Mouse (Mus musculus): ENCODE results near the gene Aasdh.
A peak's percentile ranks its signal among the peaks of the same experiment; 100 is the strongest.
"Not testable (repeated sequence)": the region's sequence is repeated elsewhere in the genome, so short reads cannot be mapped to it uniquely, and the experiment has no call there.

The Aasdh gene

DNA sequence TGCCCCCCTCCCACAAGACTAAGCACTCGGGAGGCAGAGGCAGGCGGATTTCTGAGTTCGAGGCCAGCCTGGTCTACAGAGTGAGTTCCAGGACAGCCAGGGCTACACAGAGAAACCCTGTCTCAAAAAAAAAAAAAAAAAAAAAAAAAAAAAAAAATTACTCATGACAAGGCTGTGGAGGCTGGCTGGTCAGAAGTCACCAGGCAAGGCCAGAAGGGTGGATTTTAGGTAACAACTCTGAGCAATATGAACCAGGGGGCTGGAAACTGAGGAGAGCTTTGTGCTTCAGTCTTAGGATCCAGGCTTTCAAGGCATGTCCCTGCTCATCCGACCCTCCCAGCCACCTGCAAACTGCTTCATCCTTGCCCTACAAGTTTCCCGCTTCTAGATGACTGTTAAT, 7.2 kb upstream of the Aasdh start:
- DNase-seq (ENCODE audit: extremely low read depth, low read depth, low spot score) = not testable (repeated sequence)

DNA sequence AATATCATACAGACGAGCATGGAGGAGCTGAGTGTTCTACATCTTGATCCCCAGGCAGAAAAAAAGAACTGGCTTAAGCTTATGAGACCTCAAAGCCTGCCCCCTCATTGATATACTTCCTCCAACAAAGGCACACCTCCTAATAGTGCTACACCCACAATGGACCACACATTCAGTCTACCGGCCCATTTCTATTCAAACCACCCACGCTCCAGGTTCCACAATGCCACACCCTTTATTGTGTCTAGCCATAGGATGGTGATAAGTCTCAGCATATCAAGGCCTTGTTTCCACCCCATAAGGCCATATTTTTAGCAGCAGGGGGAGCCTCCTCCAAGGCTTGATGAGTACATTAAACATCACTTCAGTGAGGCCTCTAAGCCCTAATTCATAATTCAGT, 5.5 kb upstream of the Aasdh start:
- DNase-seq (ENCODE audit: extremely low read depth, low read depth, low spot score) = no peak

DNA sequence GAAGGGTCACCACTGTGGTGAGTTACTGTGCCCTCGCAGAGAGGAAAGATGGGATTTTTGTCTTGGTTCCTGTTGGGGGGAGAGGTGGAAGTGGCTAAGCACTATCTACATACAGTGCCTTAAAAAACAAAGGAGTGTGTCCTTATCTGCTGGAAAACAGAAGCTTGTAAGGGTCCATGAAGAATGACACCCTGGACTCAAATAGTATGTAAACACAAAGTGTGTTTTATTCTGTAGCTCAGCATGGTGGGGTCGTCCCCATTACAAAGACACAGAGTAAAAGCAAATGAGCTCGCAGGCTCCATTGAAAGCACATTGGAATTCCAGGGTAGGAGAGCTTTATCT, 813 bp upstream of the Aasdh start:
- DNase-seq (ENCODE audit: extremely low read depth, low read depth, low spot score) = no peak

DNA sequence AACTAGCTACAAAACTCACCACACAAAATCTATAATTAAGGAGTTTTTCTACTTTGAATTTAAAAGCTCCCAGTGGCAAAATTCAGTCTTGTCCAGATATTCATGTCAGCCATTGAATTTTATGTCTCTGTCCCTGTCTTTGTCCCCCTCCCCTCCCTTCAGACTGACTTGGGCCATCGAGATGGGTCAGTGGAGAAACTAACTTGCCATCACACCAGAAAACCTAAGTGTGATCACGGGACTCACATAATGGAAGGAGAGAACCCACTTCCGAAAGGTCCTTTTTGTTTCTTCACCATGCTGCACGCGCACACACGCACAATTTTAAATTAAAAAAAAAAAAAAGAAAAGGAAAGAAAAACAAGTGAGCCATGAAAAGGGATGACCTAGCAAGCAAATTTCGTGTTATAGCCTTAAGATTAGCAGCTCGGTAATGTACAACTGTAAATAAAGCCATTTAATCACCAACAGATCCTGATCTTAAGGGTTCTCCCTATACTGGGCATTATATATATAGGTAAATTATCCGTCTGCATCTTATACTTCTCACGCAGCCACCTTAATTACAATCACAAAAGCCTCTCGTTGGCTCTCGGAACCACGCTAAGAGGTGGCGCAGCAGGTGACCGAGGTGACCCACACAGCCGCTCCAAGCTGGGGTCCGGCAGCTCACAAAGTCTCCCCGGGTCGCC, 455 bp downstream of the Aasdh start:
- no peak for DNase-seq (ENCODE audit: extremely low read depth, low read depth, low spot score)

DNA sequence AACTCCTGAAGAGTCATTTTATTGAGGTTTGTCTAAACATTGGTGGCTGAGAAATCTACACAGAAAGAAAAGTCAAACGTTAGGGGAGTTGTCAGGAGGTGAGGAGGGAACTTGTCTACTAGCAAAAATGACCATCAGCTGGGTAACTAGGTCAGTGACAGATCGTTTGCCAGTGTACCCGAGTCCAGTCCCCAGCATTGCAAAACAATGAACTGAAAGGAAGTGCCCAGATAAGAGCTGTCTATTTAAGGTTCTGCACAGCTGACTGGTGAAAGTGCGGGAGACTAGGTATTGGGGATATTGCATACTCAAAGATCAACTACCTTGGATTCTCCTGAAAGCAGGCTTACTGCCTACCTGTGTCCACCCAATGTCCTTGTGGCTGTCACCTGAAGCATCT, 3.2 kb downstream of the Aasdh start:
- no peak for DNase-seq (ENCODE audit: extremely low read depth, low read depth, low spot score)

DNA sequence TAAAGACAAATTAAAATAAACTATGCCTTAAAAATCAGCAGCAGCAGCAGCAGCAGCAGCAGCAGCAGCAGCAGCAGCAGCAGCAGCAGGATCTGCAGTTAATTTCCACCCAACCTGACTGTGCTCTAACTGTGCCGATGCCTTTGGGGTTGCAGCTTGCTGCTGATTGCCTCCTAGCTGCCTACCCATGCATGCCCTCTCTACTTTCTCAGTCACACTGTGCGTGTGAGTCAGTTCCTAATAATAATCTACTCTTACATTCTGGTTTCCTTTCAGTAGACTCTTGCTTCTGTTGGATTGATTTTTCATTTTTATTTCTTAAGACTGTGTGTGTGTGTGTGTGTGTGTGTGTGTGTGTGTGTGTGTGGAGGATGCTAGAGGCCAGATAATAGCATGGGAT, 12.2 kb downstream of the Aasdh start:
- no peak for DNase-seq (ENCODE audit: extremely low read depth, low read depth, low spot score)

DNA sequence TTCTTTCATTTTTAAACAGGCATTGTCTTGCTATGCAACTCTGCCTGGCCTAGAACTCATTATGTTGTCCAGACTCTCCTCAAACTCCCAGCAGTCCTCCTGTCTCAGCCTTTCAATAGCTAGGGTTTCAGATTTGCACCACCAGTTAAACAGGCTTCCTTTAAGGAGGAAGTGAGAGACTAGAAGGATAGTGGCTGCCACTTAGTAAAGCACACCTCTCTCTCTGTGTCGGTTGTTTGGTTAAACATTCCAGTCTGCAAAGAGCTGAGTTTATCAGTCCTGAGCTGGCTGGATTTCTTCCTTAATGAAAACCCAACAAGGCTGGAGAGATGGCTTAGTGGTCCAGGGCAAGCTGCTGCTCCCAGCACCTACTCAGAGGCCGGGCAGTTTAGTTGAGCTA, 12.7 kb downstream of the Aasdh start:
- DNase-seq (ENCODE audit: extremely low read depth, low read depth, low spot score) = no peak

DNA sequence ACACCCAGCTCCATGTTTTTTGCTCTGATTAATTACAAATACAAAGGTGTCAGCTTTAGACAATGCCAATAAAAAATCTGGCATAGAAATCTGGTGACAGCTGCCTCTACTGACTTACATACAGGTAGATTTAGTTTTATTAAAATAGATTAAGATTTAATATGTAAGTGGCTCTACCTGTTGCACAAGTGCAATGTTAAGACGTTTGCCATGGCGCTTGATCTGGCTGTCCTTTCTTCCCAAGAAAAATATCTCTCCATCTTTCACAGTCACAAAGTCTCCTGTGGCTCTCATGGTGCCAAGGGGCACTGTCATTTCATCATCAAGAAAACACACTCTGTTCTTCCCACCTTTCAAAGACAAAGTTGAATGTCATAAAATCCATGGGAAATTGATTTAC, 18.3 kb downstream of the Aasdh start:
- peak; percentile 74 for DNase-seq (ENCODE audit: extremely low read depth, low read depth, low spot score)

DNA sequence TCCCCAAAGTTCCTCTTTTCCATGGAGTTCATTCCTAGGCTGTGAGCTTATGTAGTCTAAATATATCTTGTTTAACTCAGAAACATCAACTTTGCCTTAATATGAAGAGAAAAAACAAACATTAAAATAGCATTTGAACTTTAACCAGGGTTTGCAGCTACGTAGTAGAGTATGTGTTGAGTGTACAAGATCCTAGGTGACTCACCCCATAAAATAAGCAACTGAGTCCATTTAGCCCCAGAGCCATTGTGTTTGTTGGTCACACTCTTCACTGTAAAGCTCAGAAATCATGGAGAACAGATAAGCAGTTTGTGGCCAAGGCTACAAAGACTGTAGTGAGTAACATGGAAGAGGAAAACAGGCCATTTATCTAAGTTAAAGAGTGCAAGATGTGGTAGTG, 21.2 kb downstream of the Aasdh start:
- DNase-seq (ENCODE audit: extremely low read depth, low read depth, low spot score) = no peak

DNA sequence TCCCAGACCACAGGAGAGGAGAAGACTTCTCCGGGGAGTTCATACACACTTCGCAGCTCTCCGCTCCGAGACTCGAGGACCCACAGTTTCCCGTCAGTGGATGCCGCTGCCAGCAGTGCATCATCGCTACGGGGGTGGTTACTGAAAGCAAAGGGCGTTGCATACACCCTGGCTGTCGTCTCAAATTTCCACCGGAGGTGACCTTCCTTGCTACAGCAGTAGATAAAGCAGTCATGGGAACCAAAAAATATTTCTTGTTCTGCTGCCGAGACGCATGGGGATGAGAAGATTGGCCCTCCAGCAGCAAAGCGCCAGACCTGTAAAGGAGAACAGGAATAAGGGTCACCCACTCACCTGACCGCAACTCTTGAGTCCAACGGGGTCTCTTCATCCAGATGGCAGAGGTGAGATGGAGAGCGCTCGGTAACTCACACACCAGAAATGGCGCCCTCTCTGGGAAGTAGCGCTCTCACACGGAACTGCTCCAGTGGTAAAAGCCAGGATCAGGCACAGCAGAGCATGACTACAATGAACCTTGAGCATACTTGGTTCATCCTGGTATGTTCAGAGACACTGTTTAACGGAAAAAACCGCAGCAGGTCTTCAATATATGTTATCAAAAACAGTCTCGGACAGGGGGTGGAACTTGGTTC, 29.1 kb downstream of the Aasdh start:
- DNase-seq (ENCODE audit: extremely low read depth, low read depth, low spot score) = no peak

DNA sequence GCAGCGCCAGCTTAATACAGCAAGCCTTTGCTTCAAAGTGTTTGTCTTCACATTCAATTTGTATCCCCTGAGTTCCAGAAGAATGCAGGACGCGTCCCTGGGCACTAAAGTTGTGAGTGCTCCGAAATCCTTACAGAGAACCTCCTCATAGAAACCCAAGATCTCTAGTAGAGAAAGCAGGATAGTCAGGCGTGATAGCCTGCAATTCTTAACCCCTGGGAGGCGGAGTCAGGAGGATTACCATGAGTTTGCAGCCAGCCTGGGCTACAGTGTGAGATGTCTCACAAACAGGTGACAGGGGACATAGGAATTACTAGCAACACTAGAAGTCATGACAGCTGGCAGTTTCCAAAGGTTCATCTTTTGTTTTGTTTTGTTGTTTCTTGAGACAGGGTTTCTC, 35.8 kb downstream of the Aasdh start:
- no peak for DNase-seq (ENCODE audit: extremely low read depth, low read depth, low spot score)

DNA sequence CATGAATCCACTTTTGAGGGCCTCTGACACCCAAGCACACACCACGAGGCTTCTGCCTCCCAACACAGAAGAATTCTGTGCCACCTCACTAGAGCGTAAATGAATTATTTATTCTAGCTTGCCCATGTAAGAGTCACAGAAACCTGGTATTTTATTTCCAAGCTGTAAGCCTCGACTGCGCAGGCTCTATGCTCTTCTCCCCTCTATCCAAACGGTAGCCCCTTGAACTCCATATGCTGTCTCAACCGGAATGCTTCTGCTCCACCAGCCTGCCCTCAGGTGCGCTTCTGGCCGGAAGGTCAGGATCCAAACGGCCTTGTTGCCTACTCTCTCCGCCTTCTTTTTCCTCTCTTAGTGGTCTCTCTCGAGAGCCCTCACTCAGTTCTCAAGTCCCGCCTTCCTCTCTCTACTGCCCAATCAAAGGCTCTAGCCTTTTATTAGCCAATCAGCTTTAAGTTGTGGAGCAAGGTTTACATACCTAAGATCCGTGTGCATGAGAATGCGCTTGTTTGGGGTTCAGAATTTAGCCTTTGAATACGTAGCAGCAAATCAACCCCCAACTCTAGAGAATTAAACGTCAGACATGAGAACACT, 36.5 kb downstream of the Aasdh start:
- DNase-seq (ENCODE audit: extremely low read depth, low read depth, low spot score) = no peak

DNA sequence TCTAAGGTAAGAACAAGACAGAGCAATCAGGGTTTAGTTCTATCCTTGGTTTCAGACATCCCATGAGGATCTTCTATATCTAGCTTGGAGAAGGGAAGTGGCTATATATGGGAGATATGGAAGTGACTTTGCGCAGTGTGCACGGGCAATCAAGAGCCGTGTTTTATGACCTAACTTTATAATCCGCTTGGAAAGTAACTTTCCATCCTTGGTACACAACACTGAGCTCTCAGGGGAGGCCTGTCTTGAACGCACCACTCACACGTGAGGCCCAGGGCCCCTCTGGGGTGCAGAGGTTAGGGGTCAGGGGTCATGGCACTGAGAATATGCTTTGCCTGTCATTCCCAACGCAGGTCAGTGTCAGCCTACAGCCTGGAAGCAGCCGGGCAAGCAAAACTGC, 38.5 kb downstream of the Aasdh start:
- DNase-seq (ENCODE audit: extremely low read depth, low read depth, low spot score) = no peak

DNA sequence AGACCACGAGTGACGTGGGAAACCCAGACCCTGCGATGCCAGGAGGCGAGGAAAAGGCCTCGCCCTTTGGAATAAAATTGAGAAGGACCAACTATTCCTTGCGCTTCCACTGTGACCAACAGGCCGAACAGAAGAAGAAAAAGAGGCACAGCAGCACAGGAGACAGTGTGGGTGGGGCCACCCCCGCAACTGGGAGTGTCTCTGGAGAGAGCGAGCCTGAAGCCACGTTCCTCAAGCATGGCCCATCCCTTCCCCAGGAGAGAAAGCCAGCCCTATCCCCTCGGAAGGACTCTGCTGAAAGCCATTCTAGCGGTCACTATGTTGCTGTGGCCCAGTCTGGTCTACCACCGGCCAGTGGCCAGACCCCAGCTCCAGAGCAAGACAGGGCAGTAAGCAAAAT, 46.9 kb downstream of the Aasdh start:
- DNase-seq (ENCODE audit: extremely low read depth, low read depth, low spot score) = no peak

DNA sequence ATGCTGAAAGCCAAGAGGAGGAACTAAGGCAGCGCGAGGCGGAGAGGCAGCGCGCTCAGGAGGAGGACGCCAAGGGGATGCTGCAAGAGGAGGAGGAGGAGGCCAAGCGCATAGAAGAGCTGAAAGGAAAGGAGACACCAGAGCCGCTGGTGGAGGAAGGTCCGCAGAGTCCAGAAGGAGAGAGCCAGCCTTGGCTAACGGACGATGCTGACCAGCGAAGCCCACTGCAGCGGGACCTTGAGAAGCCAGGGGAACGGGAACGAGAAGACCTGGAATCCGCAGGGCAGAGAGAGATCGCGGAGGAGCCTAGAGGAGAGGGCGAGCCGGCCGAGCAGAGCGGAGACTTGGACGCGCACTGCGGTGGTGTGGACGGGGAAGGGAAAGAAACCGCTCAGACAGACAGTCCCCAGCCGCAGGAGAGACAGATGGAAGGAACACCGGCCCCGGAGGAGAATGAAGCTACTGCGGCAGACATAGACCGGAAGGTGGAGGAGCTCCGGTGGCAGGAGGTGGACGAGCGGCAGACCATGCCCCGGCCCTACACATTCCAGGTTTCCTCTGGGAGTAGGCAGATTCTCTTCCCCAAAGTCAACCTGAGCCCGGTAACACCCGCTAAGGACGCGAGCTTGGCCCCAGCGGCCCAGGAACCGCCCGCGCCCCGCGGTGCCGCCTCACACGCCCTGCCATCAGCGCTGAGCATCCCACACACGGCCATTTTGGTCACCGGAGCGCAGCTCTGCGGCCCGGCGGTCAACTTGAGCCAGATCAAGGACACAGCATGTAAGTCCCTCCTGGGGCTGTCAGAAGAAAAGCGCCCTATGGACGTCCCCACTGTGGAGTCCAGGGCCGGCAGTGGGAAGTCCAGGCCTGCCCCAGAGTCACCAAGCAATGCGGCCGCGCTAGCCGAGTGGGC, 48.0 kb downstream of the Aasdh start:
- no peak for DNase-seq (ENCODE audit: extremely low read depth, low read depth, low spot score)

DNA sequence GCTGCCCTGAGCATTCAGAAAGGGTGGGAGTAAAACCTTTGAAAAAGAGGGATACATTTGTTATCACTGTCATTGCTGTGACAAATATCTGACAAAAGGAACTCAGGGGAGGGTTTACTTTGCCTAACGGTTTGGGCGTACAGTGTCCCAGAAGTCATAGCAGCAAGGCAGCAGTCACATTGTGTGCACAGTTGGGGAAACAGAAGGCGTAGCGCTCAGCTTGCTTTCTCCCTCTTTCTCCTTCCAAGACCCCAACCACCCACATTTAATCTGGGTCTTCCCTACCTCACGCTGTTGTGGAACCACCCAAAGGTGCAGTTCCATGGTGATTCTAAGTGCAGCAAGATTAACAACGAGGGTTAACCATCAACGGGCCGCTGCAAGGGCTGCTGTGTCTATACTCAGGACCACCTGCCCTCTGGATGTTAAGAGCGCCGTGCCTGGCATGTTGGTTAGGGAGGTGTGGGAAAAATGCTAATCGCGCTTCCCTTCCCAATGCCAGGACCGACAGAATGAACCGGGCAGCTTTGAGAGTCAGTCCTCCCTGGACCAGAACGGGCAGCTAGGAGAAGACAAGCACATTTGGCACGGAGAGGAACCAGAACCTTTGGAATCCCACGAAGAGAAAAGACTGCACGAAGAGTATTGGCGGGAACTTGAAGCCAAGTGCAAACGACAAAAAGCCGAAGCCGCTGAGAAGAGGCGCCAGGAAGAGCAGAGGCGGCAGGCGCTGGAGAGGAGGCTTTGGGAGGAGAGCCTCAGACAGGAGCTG, 49.3 kb downstream of the Aasdh start:
- no peak for DNase-seq (ENCODE audit: extremely low read depth, low read depth, low spot score)

DNA sequence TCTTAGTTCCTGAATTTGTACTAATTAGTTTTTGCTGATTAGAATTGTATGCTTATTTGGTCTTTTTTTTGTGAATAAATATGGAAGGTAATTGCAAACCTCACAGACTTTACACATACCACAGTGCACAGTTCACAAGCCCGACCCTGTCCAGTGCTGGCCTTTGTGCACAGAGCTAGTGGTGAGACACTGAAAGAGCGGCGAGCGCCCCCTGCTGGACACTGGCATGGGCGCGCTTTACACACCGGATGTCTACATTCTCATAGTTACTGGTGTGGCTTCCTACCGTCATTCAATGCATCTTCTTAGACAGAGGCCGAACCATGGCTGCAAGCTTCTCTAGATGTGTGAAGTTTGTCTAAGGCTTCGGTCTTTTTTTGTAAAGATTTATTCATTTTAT, 51.8 kb downstream of the Aasdh start:
- DNase-seq (ENCODE audit: extremely low read depth, low read depth, low spot score) = no peak

DNA sequence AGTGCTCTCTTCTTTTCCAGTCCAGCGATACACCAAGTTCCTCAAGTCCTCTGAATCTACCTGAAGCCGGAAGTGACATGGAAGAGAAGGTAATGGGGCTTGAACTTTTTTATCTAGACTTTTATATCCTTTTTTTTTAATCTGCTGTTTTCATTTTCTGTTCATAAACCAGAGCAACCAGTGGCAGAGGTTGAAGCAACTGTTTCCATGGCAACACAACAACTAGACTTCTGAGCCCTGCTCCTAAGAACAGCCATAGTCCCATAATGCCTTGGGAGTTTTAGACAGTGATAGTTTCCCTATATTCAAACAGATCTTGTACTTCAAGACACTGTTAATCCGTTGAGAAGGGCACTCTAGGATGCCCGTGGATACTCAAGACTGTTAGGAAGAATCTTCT, 54.0 kb downstream of the Aasdh start:
- DNase-seq (ENCODE audit: extremely low read depth, low read depth, low spot score) = no peak

DNA sequence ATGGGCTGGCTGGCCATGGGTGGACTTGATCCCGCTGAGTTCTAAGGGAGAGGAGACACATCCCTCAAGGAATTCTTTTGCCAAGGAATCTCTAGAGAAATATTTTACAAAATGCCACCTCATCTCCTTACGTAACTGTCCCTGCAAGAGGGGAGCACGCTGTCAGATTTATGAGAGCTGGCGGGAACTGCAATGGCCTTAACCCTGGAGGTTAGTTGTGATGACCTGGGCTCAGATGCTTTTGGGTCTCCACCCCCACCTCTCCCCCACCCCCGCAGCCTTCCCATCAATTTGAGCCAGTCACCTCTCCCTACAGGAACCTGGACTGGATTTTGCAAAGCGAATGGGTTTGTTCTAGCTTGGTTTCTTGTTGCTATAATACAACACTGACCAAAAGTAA, 58.2 kb downstream of the Aasdh start:
- DNase-seq (ENCODE audit: extremely low read depth, low read depth, low spot score) = no peak

DNA sequence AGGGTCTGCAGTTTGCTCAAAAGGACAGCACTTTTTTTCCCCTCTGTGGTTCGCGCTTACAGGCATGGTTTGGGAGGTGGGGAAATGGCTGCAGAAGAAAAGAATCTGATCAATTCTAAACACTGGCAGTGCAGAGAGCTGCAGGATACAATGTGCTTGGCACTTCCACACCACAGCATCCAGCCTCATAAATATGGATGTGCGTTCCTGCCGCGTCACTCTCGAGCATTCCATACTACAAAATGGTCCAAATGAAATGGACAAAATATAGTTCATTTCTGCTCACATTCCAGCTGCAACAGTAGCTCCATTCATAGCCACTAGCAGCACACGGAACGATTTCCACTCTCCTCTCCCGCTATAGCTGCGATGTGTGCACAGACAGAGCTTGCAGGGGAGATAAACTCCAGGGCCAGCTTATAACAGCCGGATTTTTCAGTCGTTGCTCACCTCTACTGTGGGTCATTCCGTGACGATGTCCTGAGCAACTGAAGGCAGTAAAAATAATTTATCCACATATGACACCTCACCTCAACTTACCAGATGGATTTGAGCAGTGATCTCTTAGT, 60.6 kb downstream of the Aasdh start:
- DNase-seq (ENCODE audit: extremely low read depth, low read depth, low spot score) = no peak
